Mouse (Mus musculus) adrenal gland, postnatal 10 days (tissue): Measurements from ENCODE around the gene Gm1673. TPM values are rescaled to one million over a fixed set of nuclear protein-coding genes. Genes with fewer than 3 reads are reported as not detected.
A peak's percentile ranks its signal among the peaks of the same experiment; 100 is the strongest.
"Not testable (repeated sequence)": the region's sequence is repeated elsewhere in the genome, so short reads cannot be mapped to it uniquely, and the experiment has no call there.

Experiments
- DNase-seq: peaks from one replicate; pipeline ENCODE4 v3.0.0; 2021; ENCODE audit warnings: mixed read lengths
- long read RNA-seq, 2 experiments: library from polyadenylated mRNA; stranded (forward); transcript quantifications; one replicate each; pipeline ENCODE4 v2.0.0; 2021
- total RNA-seq, 2 experiments: library from RNA; stranded (reverse); gene quantifications; 2 replicates each; pipeline ENCODE4 v1.2.3; 2021

Gm1673 gene
- total RNA-seq = 10 to 100 TPM; 18.2 to 23.6 TPM
- long read RNA-seq, experiment 1, transcript Gm1673-201 (4 exons, 477 nt) = minor isoform, 6 of 29 reads
- long read RNA-seq, experiment 1, transcript Gm1673-203 (4 exons, 511 nt) = major isoform, 19 of 29 reads
- long read RNA-seq, experiment 1, partial matches to known transcripts = 0 of 29 reads
- long read RNA-seq, experiment 1, other reads (novel, unspliced or antisense) = 1 of 29 reads
- long read RNA-seq, experiment 2, transcript Gm1673-203 (4 exons, 511 nt) = major isoform, 13 of 21 reads
- long read RNA-seq, experiment 2, partial matches to known transcripts = 0 of 21 reads
- long read RNA-seq, experiment 2, other reads (novel, unspliced or antisense) = 3 of 21 reads

DNA sequence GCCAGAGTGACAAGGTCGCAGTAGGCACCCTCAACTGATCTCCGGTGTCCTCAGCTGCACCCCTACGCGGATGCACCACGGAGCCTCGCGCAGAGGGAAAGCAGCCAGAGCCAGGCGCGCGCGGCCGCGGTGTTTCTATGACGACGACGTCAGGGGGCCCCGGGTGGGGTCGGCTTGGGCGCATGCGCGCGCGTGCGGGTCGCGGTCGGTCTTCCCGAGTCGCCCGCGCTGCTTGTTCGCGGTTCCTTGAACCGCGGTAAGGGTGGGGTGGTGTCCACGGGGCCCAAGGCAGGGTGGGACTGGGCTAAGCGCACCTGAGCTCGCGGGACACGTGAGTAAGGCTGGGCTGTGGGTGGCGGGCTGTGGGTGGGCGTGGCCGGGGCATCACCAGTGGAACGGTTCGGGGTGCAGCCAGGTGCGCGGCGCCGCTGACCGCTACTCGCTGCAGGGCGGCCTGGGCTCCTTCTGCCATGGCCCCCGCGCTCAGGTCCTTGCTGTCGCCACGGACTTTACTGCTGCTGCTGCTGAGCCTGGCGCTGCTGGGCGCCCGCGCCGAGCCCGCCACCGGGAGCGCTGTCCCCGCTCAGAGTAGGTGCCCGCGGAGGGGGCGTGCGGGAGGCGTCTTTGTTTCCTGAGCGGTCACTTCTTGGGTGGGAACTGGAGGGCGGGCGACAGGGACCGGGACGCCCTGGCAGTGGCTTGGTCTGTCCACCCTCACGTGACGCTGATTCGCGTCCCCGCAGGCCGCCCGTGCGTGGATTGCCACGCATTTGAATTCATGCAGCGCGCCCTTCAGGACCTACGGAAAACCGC, at the start of gene Gm1673:
Gene Gm1673, plus strand, starts transcription at position 125 of the 813 bp plus-strand sequence.
- peak; percentile 92 for DNase-seq

DNA sequence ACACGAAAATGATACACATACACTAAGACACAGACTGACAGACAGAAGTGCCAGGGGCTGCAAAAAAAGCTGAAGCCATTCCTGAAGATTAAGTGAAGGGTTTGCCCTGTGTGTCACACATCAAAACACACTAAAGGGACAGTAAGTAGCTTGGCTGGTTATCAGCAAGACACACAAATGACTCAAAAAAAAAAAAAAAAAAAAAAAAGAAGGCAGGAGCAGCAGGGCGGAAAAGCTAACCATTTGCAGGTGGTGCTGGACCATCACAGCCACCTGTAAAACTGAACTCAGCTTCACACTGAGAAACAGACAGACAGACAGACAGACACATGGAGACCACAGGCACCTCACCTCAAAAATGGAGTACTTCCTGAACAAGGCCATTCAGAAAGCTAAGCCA, 49.2 kb upstream of the Gm1673 start:
- DNase-seq = no peak

DNA sequence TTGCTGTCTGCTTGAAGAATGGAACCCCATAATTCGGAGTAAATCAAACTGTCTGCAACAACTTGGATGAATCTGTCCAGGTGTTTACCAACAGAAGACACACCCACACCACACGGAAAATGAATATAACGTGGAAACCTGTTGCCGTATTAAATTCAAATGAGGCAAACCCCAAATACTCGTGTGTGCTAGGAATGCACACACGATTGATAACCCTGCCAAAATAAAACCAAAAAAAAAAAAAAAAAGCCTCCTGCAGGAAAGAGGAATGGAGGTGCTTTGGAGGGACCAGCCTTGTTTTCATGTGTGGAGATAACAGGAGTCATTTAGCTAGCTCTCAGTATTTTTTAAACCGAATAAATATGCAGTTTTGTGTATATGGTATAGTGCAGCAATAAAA, 48.4 kb upstream of the Gm1673 start:
- no peak for DNase-seq

DNA sequence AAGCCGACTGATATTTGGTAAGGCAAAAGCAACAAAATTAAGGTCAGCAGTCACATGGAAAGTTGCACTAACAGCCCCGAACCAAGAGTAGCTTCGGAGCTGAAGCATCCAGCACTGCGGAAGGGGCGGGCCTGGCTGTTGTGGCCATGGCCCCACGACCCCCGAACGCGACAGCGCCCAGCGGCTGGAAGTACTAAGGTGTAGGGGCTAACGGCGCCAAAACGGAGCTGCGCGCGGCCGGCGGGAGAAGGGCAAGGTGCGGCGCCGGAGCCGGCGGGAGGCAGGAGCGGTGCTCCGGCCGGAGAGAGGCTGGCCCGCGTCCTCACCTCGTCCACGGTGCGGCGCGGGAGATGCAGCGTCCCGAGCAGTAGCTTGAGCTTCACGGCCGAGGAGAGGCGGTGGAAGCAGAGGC, 47.5 kb upstream of the Gm1673 start:
- DNase-seq = peak; percentile 73

DNA sequence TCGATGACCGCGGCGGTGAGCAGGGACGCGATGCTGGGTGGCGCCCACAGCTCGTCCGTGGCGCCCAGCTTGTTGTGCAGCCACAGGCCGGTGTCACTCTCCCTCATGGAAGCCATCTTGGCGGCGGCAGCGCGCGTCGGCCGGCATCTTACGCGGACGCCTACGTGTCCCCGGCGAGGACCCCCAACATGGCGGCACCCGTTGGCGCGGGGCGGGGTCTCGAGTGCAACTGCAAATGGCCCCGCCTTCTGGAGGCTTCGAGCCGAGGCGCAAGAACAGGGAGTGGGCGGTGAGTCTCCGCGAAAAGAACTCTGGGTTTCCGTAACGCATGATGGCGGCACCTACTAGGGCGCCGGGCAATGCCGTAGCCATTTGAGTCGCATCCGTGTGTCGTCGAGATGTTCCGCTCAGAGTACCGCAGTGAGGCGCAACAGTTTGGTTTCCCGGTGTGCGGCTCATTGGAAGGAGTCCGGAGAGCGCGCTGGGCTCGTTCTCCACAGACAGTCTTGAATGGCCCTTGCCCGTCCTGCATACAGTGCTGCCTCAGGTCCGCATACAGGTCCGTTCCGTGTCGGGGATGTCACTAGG, 47.0 kb upstream of the Gm1673 start, which contains the start of gene Nelfa:
Gene Nelfa, minus strand, starts transcription at position 294 of the 588 bp plus-strand sequence.
- DNase-seq = peak; percentile 99

DNA sequence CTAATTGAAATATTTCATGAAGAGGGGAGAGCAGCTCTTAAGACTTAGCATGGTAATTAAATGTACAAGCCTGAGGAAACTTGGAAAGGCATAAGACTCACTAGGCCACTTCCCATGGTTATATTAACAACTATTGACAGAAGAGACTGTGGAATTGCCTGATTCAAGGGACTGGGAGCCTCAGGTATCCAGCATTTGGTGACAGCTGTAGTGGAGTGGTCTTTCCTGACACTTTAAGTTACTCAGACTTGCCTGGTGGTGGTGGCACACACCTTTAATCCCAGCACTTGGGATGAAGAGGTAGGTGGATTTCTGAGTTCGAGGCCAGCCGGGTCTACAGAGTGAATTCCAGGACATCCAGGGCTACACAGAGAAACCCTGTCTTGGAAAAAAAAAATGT, 46.0 kb upstream of the Gm1673 start:
- no peak for DNase-seq

DNA sequence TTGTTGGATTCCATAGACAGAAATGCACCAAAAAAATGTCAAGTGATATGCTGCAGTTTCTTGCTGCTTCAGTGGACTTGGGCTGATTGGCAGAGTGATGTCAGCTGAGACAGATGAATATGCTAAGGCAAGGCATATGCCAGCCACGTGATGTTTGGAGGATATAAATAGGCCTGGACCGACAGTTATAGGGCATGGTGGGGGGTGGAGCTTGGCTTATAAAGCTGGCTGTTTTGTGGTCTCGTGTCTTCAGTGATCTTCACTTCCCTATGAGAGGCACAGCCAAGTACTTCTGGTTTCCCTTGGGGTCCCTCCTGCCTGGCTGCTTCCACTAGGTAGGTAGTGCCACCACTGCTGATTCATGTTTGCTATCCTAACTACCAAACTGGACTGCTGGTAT, 44.8 kb upstream of the Gm1673 start:
- DNase-seq = no peak

DNA sequence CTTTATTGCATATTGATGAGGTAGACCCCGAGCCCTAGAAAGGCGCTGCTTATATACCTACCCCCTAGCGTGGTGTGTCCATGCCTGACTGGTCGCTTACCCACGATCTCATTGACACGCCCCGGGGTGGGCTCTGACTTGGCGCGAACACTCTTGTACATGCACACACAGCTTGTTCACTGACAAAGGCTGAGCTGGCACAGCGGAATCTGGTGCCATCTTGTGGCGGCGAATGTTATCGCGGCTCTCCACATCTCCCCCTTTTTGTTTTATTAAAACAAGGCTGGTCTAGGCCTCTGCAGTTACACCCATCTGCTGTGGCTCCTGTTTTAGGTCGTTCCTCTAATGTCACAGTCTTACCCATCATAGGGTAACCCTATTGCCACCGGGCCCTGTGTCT, 36.2 kb upstream of the Gm1673 start:
- not testable (repeated sequence) for DNase-seq

DNA sequence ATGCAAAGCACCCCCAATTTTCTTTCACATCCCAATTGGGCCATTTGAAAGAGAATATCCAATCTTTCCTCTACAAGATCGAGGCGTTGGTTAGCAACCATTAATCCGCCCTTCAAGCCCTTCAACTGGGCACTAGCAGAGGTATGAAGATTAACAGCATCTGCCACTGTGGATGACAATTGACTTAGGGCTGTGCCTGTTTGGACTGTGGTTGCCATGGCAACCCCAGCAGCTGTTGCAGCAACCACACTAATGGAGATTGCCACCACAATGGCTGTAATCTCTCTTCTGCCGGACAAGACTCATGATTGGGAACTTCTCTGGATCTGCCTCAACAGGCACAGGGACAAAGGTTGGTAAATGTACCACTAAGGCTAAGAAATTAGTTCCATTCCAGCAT, 34.9 kb upstream of the Gm1673 start:
- DNase-seq = no peak

DNA sequence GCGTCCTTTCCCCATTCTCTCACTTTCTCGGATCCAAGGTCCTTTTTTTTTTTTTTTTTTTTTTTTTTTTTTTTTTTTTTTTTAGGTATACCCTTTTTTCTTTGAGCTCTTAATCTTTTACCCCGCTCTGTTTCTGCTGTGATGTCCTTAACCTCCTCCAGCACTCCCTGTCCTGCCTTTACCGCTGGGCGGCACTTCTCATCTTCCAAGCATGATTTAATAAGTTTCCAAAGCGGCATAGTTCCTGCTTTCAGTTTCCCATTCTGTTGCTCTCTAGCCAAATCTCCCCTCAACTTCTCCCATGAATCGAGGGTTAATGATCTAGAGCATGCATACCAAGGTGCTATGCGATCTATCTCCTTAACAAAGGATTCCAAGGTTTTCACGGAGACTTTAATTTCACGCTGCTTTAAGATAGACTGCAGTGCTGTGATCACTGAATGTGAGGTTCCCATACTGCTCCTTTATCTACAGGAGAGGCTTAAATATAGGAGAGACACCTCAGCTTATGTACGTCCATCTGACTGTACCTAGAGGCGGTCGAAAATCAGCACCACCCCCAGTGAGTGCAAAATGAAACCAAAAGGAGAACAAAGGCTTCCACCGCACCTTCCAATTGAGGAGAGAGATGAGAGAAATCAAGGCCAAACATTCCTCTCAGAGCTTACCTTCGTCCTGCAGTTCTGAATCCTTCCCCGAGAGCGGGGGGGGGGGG, 29.6 kb upstream of the Gm1673 start:
- DNase-seq = no peak

DNA sequence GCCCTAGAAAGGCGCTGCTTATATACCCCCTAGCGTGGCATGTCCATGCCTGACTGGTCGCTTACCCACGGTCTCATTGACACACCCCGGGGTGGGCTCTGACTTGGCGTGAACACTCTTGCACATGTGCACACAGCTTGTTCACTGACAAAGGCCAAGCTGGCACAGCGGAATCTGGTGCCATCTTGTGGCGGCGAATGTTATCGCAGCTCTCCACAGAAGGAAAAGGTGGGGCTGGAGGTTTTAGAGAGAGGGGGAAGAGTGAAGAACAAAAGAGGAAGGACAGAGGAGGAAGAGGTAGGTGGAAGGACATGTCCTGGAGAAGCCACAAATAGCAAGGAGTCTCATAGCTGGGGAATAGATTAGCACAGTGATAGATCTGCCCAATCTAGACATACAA, 28.9 kb upstream of the Gm1673 start:
- DNase-seq = peak; percentile 82

DNA sequence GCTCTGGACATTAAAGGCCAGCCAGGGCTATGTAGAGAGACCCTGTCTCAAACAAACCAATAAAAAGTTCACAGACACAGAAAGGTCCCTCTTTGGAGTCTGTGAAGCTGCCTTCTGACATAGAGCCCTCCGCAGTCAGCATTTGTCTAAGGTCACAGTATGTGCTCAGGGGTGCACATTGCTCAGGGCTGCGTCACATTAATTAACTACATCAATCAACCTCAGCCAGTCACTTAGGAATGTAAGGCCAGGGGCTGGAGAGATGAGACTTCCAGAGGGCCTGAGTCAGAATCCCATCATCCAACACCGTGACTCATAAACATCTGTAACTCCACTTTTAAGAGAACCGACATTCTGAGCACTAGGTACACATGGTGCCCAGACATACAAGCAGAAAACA, 27.4 kb upstream of the Gm1673 start:
- DNase-seq = peak; percentile 43

DNA sequence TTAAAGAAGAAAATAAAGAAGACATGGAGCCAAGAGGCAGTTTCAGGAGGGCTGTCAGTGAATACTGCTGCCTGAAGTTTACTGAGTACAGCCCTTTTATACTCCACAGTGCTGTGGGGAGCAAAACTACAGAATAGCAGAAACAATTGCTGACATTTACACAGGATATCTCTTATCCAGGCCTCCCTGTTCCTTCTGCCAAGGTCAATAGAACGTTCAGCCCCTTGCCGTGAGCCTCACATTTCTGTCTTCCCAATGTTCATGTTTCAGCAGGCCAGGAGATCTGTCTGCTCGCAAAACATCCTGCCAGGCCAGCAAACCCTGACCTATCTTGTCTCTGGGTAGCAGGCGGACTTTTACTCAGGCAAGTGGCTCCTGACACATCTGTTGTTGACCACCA, 23.9 kb upstream of the Gm1673 start:
- DNase-seq = no peak

DNA sequence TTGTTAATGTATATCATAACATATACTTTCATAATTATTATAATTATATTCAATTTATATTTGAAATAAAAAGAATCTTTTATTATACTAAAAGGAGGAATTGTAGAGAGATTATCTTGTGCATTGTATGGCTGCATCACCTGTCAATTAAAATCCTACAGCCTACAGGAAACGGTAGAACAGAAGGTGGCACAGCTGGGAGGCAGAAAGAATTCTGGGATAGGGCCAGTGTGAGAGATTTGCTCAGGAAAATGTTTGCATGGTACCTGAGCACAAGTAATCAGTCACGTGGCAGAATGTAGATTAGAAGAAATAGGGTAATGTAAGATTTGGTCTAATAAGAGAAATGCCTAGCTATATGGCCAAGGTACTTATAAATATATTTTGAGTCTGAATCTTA, 8.5 kb upstream of the Gm1673 start:
- DNase-seq = no peak

DNA sequence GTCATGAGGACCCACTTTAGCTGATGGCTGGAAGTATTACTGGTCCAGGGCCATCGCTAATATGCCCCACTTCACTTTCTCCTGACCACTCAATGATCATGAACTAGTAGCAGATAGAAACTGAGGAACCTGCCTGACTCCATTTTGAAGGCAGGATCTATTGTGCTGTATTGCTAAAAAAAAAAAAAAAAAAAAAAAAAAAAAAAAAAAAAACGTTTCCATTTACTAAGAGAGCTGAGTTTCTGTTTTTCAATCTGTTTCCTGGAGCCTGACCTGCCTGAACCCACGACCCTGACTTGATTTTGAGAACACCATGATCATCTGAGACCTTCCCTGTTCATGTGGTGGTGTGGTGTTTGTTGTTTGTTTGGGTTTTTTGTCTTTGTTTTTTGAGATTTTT, 7.0 kb upstream of the Gm1673 start:
- DNase-seq = no peak

DNA sequence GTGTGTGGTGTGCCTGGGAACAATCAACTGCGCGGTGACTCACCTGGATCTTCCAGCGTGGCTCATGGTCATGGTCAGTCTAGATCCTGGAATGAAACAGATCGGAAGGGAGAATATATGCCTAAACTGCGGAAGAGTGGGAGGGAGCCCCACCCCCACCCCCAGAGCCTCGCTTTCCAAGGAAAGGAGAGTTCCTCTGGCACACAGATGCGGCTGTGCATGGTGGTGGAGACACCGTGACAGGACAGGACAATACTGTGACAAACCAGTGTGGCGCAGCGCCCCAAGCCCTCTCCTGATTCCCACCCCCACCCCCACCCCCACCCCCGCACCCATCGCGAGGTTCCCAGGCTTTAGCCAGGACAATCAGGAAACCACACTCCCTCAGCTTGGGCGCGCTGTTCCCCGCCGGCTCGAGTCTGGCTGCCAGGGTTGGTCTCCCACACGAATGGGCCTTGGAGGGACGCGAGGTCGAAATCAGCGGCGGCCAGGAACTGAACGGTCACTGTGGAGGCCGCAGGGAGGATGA, 438 bp upstream of the Gm1673 start:
- DNase-seq = peak; percentile 33

DNA sequence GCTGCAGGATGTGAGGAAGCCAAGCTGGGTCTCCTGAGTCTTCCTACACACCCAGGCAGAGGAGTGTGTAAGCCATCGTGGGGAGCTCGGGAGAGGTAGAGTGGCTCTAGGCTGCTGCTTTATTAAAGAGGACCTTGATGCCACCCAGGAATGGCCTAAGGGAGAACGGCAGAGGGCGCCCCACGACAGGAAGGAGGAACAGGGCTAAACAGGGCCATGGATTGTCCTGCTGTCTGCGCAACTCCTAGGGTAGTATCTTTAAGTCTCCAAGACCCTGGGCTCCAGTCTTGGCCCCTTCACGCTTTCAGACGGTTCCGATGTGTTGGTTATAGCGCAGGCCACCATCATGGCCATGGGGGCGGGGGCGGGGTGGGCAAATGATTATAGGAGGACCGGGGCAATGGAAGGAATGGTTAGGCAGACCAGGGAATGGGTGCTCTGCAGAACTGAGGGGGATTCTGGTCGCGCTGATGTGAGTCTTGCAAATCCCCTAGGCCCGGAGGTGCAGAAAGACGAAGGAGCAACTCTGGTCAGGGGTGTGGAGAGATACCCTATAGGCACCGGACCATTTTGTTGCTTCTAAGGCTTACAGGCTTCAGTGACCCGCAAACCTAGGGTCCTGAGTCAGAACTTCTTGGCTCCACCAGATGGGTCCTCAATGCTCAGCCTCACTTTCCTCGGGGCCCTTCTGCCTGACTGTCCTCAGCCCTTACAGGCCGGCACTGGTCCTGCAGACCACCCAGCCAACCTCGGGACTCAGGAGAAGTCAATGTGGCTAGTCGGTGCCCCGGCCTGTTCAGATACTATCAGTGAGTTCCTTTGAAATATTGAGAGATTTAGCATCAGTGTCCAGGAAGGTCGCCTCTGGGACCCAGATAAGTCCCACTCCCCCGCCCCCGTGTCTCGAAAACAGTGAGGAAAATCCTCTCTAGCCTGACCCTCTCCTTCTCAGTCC, 11.7 kb downstream of the Gm1673 start:
- peak; percentile 86 for DNase-seq

DNA sequence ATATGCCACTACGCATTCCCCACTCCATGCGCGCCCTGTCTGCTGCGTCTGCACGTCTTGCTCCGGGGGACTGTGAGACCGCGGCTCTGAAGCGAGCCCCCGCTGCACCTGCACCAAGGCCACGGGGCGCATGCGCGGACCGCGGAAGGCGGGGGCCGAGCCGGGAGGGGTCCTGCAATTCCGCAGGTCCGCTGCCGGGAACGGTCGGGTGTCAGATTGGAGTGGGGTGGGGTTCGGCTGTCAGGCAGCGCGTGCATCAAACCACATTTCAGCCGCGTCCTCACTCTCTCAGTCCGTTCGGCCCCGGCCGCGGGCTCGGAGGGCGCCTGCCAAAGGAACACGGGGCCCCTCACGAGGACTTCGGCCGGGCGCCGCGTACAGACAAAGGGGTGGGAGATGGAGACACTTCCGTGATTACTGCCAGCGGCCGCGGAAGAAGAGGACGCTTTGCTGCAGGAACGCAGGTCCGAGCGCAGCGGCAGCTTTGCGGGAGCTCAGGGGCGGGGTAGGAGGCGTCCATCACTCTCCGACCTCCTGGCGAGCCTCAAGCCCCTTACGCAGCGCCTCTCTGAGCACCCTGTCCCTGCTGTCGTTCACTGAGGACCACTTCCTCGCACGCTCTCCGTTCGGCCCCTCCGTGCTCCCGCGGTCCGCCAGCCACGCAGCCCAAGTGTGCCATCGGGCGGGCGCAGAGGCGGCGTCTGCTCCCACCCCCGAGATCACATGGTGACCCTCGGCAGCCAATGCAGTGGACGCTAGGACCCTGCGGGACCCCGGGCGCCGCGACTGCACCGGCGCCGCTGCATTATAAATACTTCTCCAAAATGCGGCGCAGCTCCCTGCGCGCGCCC, 12.8 kb downstream of the Gm1673 start, which contains the start of gene Nat8l:
Gene Nat8l, plus strand, starts transcription at position 142 of the 851 bp plus-strand sequence.
- peak; percentile 75 for DNase-seq

DNA sequence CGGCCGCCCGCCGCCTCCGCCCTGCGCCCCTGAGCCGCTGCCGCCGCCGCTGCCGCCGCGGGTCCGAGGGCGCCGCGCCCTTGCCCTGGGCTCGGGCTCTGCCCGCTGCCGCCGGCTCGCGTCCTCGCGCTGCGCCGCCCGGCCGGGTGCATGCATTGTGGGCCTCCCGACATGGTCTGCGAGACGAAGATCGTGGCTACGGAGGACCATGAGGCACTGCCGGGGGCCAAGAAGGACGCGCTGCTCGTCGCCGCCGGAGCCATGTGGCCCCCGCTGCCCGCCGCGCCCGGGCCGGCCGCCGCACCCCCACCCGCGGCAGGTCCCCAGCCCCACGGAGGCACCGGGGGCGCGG, 13.4 kb downstream of the Gm1673 start:
- DNase-seq = no peak
